Mouse (Mus musculus) heart, postnatal 0 days (tissue): ENCODE data around the gene Rab37.

Experiments
- CTCF ChIP-seq: IDR thresholded peaks from 2 replicates; pipeline ENCODE4 v1.5.1; 2016; ENCODE audit warnings: antibody characterized with exemption, control low read depth, low read depth
- EP300 ChIP-seq: IDR thresholded peaks from 2 replicates; pipeline ENCODE4 v1.6.1; 2016; ENCODE audit warnings: antibody characterized with exemption, low read depth

- no peak for TF ChIP-seq CTCF
- no peak for TF ChIP-seq EP300
Observed at GRCm38 (mm10) chr11:115163568-115164150, 72.4 kb downstream of the Rab37 start.
